Mouse (Mus musculus) limb, embryonic 15.5 days (tissue): ENCODE data around the gene Tekt5. TPM values are rescaled to one million over a fixed set of nuclear protein-coding genes. Genes with fewer than 3 reads are reported as not detected.

Experiments used
- ATAC-seq: fragments of 200-750 bp; cut with Nextera tagmentation; 2 replicates; pipeline ENCODE4 v1.8.0; 2017; ENCODE audit warnings: low read depth, moderate TSS enrichment; ENCODE audit not compliant: insufficient number of reproducible peaks, low FRiP score, low TSS enrichment
- H3K27ac ChIP-seq: fragments of 300-500 bp; sonication (generic); 2 replicates; pipeline ENCODE4 v1.5.1; 2015; ENCODE audit warnings: moderate library complexity, mild to moderate bottlenecking, inconsistent platforms
- H3K27me3 ChIP-seq: fragments of 300-500 bp; sonication (generic); 2 replicates; pipeline ENCODE4 v1.6.1; 2015; ENCODE audit warnings: inconsistent platforms
- H3K36me3 ChIP-seq: fragments of 300-500 bp; sonication (generic); 2 replicates; pipeline ENCODE4 v1.6.1; 2015; ENCODE audit warnings: inconsistent platforms
- H3K4me1 ChIP-seq: fragments of 300-500 bp; sonication (generic); 2 replicates; pipeline ENCODE4 v1.6.1; 2015; ENCODE audit warnings: inconsistent platforms
- H3K4me2 ChIP-seq: fragments of 300-500 bp; sonication (generic); 2 replicates; pipeline ENCODE4 v1.6.1; 2015; ENCODE audit warnings: mild to moderate bottlenecking, inconsistent platforms
- H3K4me3 ChIP-seq: fragments of 300-500 bp; sonication (generic); 2 replicates; pipeline ENCODE4 v1.5.1; 2015; ENCODE audit warnings: mild to moderate bottlenecking, inconsistent platforms
- H3K9ac ChIP-seq: fragments of 300-500 bp; sonication (generic); 2 replicates; pipeline ENCODE4 v1.6.1; 2015; ENCODE audit warnings: inconsistent platforms
- H3K9me3 ChIP-seq: fragments of 300-500 bp; sonication (generic); 2 replicates; pipeline ENCODE4 v1.6.1; 2016; ENCODE audit warnings: inconsistent platforms
- WGBS: fragments of 180-500 bp; shearing (Covaris S2); methylation state at CpG from one replicate; pipeline ENCODE4 v1.1.7; 2015; 5-methylcytosine and 5-hydroxymethylcytosine counted together
- polyA plus RNA-seq: library from polyadenylated mRNA; unstranded; fragments of >200 nt; fragmentation: Nextera tagmentation; extraction: Ambion mirVana; gene quantifications from 2 replicates; pipeline ENCODE4 v1.2.1, GENCODE M21; 2015

The Tekt5 gene
- polyA plus RNA-seq, 1 experiment from 2014 or later, result 1.6 TPM

GRCm38 (mm10) chr16:10327563-10328333 is 67.5 kb downstream of the Tekt5 start:
- Histone ChIP-seq H3K9ac (no peak overlapping the region), H3K27ac (no peak overlapping the region), H3K4me2 (no peak overlapping the region), H3K27me3 (no peaks in the 10 kb centered on the region), H3K4me1 (no peaks in the 10 kb centered on the region), H3K36me3 (no peaks in the 10 kb centered on the region), H3K9me3 (no peaks in the 10 kb centered on the region), H3K4me3 (no peak overlapping the region)
- WGBS, result 58% methylated on average over 13 of the region's 13 CpGs
- no peak; the same call in 1 of the 2 replicates for ATAC-seq

DNA sequence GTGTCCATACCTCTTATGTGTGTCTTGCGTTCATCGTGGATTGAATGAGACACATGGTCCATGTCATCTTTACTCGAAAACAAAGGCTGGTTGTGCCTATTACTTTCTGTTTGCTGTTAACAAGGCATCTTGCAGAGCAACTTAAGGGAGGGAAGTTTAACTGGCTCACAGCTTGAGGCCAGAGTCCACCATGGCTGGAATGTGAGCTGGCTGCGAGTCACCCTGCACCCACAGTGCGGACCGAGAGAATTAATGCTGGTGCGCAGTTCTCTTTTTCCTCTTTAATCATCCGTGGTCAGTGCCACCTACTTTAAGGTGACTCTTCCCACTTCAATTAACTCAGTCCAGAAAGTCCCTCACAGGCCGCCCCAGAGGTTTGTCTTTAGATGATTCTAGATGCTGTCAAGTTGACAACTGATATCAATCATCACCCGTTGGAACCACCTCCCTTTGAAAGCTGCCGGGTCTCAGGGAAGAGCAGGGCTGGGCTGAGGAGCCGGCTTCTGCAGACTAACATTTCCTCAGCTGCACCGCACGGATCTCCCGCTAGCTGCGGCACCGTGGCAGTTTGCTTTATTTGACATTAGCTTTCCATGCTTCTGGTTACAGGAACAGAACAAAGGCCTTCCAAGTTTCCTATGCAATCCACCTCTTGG is 75.2 kb downstream of the Tekt5 start:
- H3K9ac ChIP-seq, result no peak overlapping the region
- no peak overlapping the region for H3K4me3 ChIP-seq
- H3K9me3 ChIP-seq, result no peaks in the 10 kb centered on the region
- H3K27ac ChIP-seq, result no peak overlapping the region
- WGBS, result 37% methylated on average over 17 of the region's 17 CpGs
- no peaks in the 10 kb centered on the region for H3K36me3 ChIP-seq
- H3K4me1 ChIP-seq, result no peaks in the 10 kb centered on the region
- no peak for ATAC-seq
- no peaks in the 10 kb centered on the region for H3K27me3 ChIP-seq
- no peak overlapping the region for H3K4me2 ChIP-seq

- 33% methylated on average over 4 of the region's 4 CpGs for WGBS
- H3K27me3 ChIP-seq, result peaks cover 2% of the 10 kb centered on the region; the same call in 1 of the 2 replicates
- ATAC-seq, result no peak
These were observed 78.1 kb downstream of the Tekt5 start for GRCm38 (mm10) chr16:10317197-10317544.

GRCm38 (mm10) chr16:10316493-10317196 is 78.6 kb downstream of the Tekt5 start:
- H3K9ac ChIP-seq, result no peak overlapping the region
- no peak overlapping the region for H3K4me3 ChIP-seq
- H3K27me3 ChIP-seq, result peaks cover 4% of the 10 kb centered on the region; the same call in 1 of the 2 replicates
- H3K4me2 ChIP-seq, result no peak overlapping the region
- WGBS, result 76% methylated on average over 10 of the region's 10 CpGs
- H3K4me1 ChIP-seq, result peaks cover 18% of the 10 kb centered on the region
- H3K9me3 ChIP-seq, result no peaks in the 10 kb centered on the region
- no peaks in the 10 kb centered on the region for H3K36me3 ChIP-seq
- no peak for ATAC-seq
- no peak overlapping the region for H3K27ac ChIP-seq

More at GRCm38 (mm10) chr16:10317197-10317544, 78.1 kb downstream of the Tekt5 start:
- no peak overlapping the region for H3K27ac ChIP-seq
- no peak overlapping the region for H3K4me3 ChIP-seq
- no peaks in the 10 kb centered on the region for H3K36me3 ChIP-seq
- no peaks in the 10 kb centered on the region for H3K9me3 ChIP-seq
- H3K4me1 ChIP-seq, result peaks cover 12% of the 10 kb centered on the region
- no peak overlapping the region for H3K4me2 ChIP-seq
- no peak overlapping the region for H3K9ac ChIP-seq

GRCm38 (mm10) chr16:10313646-10314088 is 81.6 kb downstream of the Tekt5 start, which contains the start of gene Emp2:
TSS of gene Emp2 (minus strand) at chr16:10313968.
- Histone ChIP-seq H3K9ac (peak within 1 kb of the TSS; percentile 55), H3K9me3 (no peaks in the 10 kb centered on the region)
- WGBS, result under 1% methylated on average over 32 of the region's 40 CpGs

DNA sequence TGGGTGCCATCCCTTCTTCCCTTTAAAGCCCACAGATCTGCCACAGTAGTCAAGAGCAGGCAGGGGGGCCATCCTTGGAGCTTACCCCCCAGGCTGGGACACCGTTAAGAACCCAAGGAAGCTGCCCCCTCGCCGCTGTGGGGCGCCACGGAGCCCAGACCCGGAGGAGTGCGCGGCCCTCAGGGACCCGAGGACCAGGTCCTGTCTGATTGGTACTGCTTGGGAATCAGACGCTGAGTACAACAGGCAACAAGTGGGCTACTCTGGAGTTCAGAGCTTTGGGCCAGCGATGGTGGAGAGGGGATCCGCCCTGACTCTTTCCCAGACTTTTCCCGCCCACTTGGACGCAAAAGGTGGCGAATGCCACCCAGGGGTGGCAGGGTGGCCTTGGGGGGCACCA is 82.1 kb downstream of the Tekt5 start:
- H3K4me1 ChIP-seq, result peaks cover 29% of the 10 kb centered on the region
- H3K9ac ChIP-seq, result peak overlapping the region; percentile 55
- no peak for ATAC-seq
- H3K9me3 ChIP-seq, result no peaks in the 10 kb centered on the region
- peaks cover 4% of the 10 kb centered on the region; the same call in 1 of the 2 replicates for H3K27me3 ChIP-seq
- peak overlapping the region; percentile 0; the same call in 1 of the 2 replicates for H3K27ac ChIP-seq
- peak overlapping the region; percentile 54 for H3K4me2 ChIP-seq
- no peaks in the 10 kb centered on the region for H3K36me3 ChIP-seq
- peak overlapping the region; percentile 59 for H3K4me3 ChIP-seq
- WGBS, result 7% methylated on average over 15 of the region's 15 CpGs

More at GRCm38 (mm10) chr16:10313646-10314088, 81.6 kb downstream of the Tekt5 start, which contains the start of gene Emp2:
- Histone ChIP-seq H3K36me3 (no peaks in the 10 kb centered on the region), H3K4me1 (peaks cover 29% of the 10 kb centered on the region), H3K4me3 (peak within 1 kb of the TSS; percentile 59), H3K27ac (peak within 1 kb of the TSS; percentile 0; the same call in 1 of the 2 replicates), H3K27me3 (peaks cover 4% of the 10 kb centered on the region; the same call in 1 of the 2 replicates), H3K4me2 (peak within 1 kb of the TSS; percentile 54)
- ATAC-seq, result peak; percentile 82

DNA sequence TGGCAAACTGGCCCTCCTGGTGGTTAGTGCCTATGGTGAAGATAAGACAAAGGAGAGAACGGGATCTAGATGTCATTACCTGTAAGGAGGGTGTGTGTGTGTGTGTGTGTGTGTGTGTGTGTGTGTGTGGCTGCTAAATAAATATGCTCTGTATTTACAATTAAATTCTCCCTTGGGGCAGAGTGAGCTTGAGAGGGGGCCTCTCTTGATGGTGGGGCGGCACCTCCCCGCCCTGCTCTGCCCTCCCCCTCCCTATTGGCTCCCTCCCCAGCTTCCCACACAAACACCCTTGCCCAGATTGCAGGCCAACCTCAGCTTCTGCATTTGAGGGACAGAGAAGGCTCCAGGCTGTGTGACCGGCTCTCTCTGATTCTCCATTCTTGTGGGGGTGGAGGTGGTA is 83.3 kb downstream of the Tekt5 start:
- H3K4me1 ChIP-seq, result peaks cover 29% of the 10 kb centered on the region
- ATAC-seq, result no peak
- no peak overlapping the region for H3K27ac ChIP-seq
- 0 out of 2 replicates have a peak overlapping the region, but pooled peaks have one; percentile 25 for H3K4me2 ChIP-seq
- peaks cover 4% of the 10 kb centered on the region; the same call in 1 of the 2 replicates for H3K27me3 ChIP-seq
- WGBS, result 39% methylated on average over 4 of the region's 4 CpGs
- H3K9me3 ChIP-seq, result no peaks in the 10 kb centered on the region
- peak overlapping the region; percentile 12 for H3K4me3 ChIP-seq
- no peak overlapping the region for H3K9ac ChIP-seq
- no peaks in the 10 kb centered on the region for H3K36me3 ChIP-seq

- peak overlapping the region; percentile 24; the same call in 1 of the 2 replicates for H3K27ac ChIP-seq
- no peaks in the 10 kb centered on the region for H3K36me3 ChIP-seq
- no peak overlapping the region for H3K9ac ChIP-seq
- ATAC-seq, result no peak
- H3K9me3 ChIP-seq, result no peaks in the 10 kb centered on the region
- WGBS, result 29% methylated on average over 3 of the region's 3 CpGs
- H3K4me2 ChIP-seq, result no peak overlapping the region
- H3K4me3 ChIP-seq, result no peak overlapping the region
- peaks cover 29% of the 10 kb centered on the region for H3K4me1 ChIP-seq
- H3K27me3 ChIP-seq, result peaks cover 4% of the 10 kb centered on the region; the same call in 1 of the 2 replicates
These were observed 84.2 kb downstream of the Tekt5 start for GRCm38 (mm10) chr16:10311086-10311485.

DNA sequence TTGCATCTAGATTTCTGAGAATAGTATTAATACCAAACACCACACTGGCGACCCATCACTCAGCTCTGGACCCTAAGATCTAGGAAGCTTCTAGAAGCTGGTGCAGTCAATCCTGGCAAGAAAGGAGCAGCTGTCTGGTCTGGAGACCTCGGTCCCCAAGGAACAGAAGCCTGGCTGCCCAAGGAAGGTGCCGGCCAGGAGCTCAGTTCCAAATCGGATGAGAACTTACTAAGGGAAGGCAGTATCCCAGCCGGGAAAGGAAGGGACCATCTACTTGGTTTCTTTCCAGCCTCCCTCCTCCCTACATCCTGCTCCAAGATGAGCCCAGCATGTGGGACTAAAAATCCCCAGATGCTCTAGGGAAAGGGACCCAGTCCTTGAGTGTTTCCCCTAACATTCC is 84.8 kb downstream of the Tekt5 start:
- Histone ChIP-seq H3K36me3 (no peaks in the 10 kb centered on the region), H3K9ac (no peak overlapping the region), H3K27ac (no peak overlapping the region), H3K4me3 (no peak overlapping the region), H3K9me3 (no peaks in the 10 kb centered on the region), H3K4me1 (peaks cover 31% of the 10 kb centered on the region), H3K4me2 (no peak overlapping the region), H3K27me3 (peaks cover 4% of the 10 kb centered on the region; the same call in 1 of the 2 replicates)
- no peak for ATAC-seq
- 81% methylated on average over 5 of the region's 5 CpGs for WGBS
